9 mouse cellular contexts compared by ENCODE assay signal in the genomic region with DNA sequence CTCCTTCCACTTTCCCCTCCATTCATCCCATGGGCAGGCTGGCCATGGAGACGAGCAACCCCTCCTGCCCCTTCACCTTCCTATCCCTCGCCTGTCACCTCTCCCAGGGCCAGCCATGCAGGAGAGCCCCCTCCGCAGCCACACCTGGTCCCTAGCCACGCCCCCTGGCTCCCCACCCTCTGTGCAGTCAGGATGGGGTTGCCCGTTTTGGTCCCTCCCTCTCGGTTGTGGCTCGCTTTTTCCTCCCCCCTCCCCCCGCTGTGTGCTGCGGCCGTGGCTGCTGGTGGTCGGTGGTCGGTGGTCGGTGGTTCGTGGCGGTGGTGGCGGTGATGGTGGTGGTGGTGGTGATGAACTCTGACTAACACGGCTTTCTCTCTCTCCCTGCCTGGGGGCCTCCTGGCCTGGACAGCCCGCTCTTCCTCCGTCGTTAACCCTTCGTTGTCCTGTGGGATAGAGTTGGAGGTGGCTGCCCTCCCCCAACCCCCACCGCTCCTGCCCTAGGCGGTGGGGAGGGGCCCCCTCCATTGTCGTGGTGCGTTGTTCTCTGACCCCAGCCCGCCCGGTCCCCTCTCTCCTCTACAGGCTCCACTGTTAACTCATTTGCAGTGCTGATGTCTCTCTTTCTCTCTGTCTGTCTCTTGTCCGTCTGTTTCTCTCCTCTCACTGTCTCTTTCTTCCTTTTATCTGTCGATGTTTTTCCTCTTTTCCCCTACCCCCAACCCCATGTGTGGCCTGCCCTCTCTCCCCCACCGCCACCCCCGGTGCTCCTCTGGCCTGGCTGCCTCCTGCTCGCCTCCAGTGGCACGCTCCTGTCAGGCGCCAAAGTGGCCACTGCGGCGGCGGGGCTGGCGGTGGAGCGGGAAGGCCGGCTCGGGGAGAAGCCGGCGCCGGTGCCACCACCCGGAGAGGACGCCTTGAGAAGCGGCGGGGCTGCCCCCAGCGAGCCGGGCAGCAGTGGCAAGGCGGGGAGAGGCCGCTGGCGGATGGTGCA. TPM values are rescaled to one million over a fixed set of nuclear protein-coding genes. Genes with fewer than 3 reads are reported as not detected.
DNase-seq lines count a peak whose midpoint lies in the region; ATAC-seq and TF ChIP-seq lines count a peak whose summit lies in the region.
"Had no signal": no experiment of that assay in that cellular context is flagged by ENCODE, and none has a peak within 500 bp of the region (broad histone marks: within the 10 kb centered on the region; RNA-seq: fewer than 3 reads in every experiment).

No protein-coding gene starts in this region.

- H3K4me3 ChIP-seq in liver, embryonic 11.5 days (ENCODE audit: low read depth, low read length) = peak overlapping the region; percentile 20; the same call in 1 of the 2 replicates
- no peak overlapping the region for H3K4me3 ChIP-seq in liver, postnatal 0 days (ENCODE audit: low read depth, low read length)
- peak overlapping the region; percentile 33 for H3K4me3 ChIP-seq in forebrain, embryonic 12.5 days (replicated peaks)
- peak overlapping the region; percentile 7 for H3K4me3 ChIP-seq in limb, embryonic 11.5 days (ENCODE audit: low read depth, low read length)
- H3K4me3 ChIP-seq in stomach, embryonic 14.5 days (ENCODE audit: low read depth, low read length) = peak overlapping the region; percentile 22

- H3K36me3 ChIP-seq in liver, embryonic 11.5 days (ENCODE audit: control insufficient read depth, insufficient read depth, low read length) = no peaks in the 10 kb centered on the region
- H3K36me3 ChIP-seq in liver, postnatal 0 days (replicated peaks; ENCODE audit: insufficient read depth, low read length) = no peaks in the 10 kb centered on the region
- H3K36me3 ChIP-seq in forebrain, embryonic 12.5 days (replicated peaks) = no peaks in the 10 kb centered on the region
- no peaks in the 10 kb centered on the region for H3K36me3 ChIP-seq in limb, embryonic 11.5 days (ENCODE audit: control insufficient read depth, insufficient read depth, low read length)
- no peaks in the 10 kb centered on the region for H3K36me3 ChIP-seq in stomach, embryonic 14.5 days (ENCODE audit: control insufficient read depth, insufficient read depth, low read length)

- no peak overlapping the region; the same call in 1 of the 2 replicates for H3K9ac ChIP-seq in liver, embryonic 11.5 days (ENCODE audit: low read depth, low read length)
- no peak overlapping the region for H3K9ac ChIP-seq in liver, postnatal 0 days (replicated peaks)
- H3K9ac ChIP-seq in forebrain, embryonic 12.5 days = peak overlapping the region; percentile 47
- peak overlapping the region; percentile 41 for H3K9ac ChIP-seq in limb, embryonic 11.5 days (ENCODE audit: low read length)
- H3K9ac ChIP-seq in stomach, embryonic 14.5 days (replicated peaks; ENCODE audit: low read depth, low read length) = no peak overlapping the region

- H3K4me1 ChIP-seq in liver, embryonic 11.5 days (replicated peaks; ENCODE audit: control insufficient read depth, insufficient read depth, low read length) = peaks cover 5% of the 10 kb centered on the region; the same call in 1 of the 2 replicates
- H3K4me1 ChIP-seq in liver, postnatal 0 days (ENCODE audit: insufficient read depth) = no peaks in the 10 kb centered on the region
- H3K4me1 ChIP-seq in forebrain, embryonic 12.5 days = peaks cover 39% of the 10 kb centered on the region
- H3K4me1 ChIP-seq in limb, embryonic 11.5 days (ENCODE audit: control insufficient read depth, insufficient read depth, low read length) = peaks cover 21% of the 10 kb centered on the region
- H3K4me1 ChIP-seq in stomach, embryonic 14.5 days (ENCODE audit: control insufficient read depth, insufficient read depth, low read length) = peaks cover 23% of the 10 kb centered on the region; the same call in 1 of the 2 replicates

- H3K27ac ChIP-seq in liver, embryonic 11.5 days (ENCODE audit: low read depth, low read length) = no peak overlapping the region
- no peak overlapping the region for H3K27ac ChIP-seq in liver, postnatal 0 days (ENCODE audit: low read depth)
- H3K27ac ChIP-seq in forebrain, embryonic 12.5 days = no peak overlapping the region
- H3K27ac ChIP-seq in limb, embryonic 11.5 days (replicated peaks; ENCODE audit: low read depth, low read length) = no peak overlapping the region
- no peak overlapping the region for H3K27ac ChIP-seq in stomach, embryonic 14.5 days (ENCODE audit: low read length)

- no peak for ATAC-seq in liver, embryonic 11.5 days (replicated peaks; ENCODE audit: low FRiP score)
- no peak for ATAC-seq in liver, postnatal 0 days
- peak; percentile 40 for ATAC-seq in forebrain, embryonic 12.5 days (ENCODE audit: low FRiP score)
- peak; percentile 15; the same call in 1 of the 2 replicates for ATAC-seq in limb, embryonic 11.5 days (ENCODE audit: insufficient number of reproducible peaks, low FRiP score, low TSS enrichment, low read depth)
- no peak for ATAC-seq in stomach, embryonic 14.5 days (ENCODE audit: insufficient number of reproducible peaks, insufficient read depth, low FRiP score, low read depth)

- peak overlapping the region; percentile 57 for H3K4me2 ChIP-seq in liver, embryonic 11.5 days
- no peak overlapping the region for H3K4me2 ChIP-seq in liver, postnatal 0 days (ENCODE audit: low read depth, low read length)
- peak overlapping the region; percentile 61 for H3K4me2 ChIP-seq in forebrain, embryonic 12.5 days
- peak overlapping the region; percentile 53 for H3K4me2 ChIP-seq in limb, embryonic 11.5 days (ENCODE audit: low read depth, severe bottlenecking)
- peak overlapping the region; percentile 54 for H3K4me2 ChIP-seq in stomach, embryonic 14.5 days (replicated peaks; ENCODE audit: low read depth, low read length)

- DNase-seq in liver, embryonic 11.5 days (ENCODE audit: low spot score) = no peak
- DNase-seq in liver, postnatal 0 days = no peak
- peak; percentile 49 for DNase-seq in limb, embryonic 11.5 days (ENCODE audit: low spot score)
- no peak for DNase-seq in layer of hippocampus, postnatal 10 days (ENCODE audit: low spot score in 2 of 2)
- DNase-seq in right cerebral cortex, postnatal 25 days = no peak
- DNase-seq in gastrocnemius, postnatal 25 days = no peak
- DNase-seq: thymus, postnatal 36 days had no signal

- H3K27me3 ChIP-seq in liver, embryonic 11.5 days (replicated peaks; ENCODE audit: control insufficient read depth, insufficient read depth, low read length) = peaks cover 52% of the 10 kb centered on the region
- peaks cover 21% of the 10 kb centered on the region for H3K27me3 ChIP-seq in liver, postnatal 0 days (ENCODE audit: insufficient read depth, low read length)
- peaks cover 46% of the 10 kb centered on the region for H3K27me3 ChIP-seq in forebrain, embryonic 12.5 days
- H3K27me3 ChIP-seq in limb, embryonic 11.5 days (ENCODE audit: control insufficient read depth, insufficient read depth, low read length) = peaks cover 5% of the 10 kb centered on the region; the same call in 1 of the 2 replicates
- H3K27me3 ChIP-seq in stomach, embryonic 14.5 days (ENCODE audit: control insufficient read depth, insufficient read depth, low read length) = no peaks in the 10 kb centered on the region

- TF ChIP-seq EP300 in liver, postnatal 0 days (IDR thresholded peaks at IDR 0.05; ENCODE audit: low read depth) = no peak

- H3K9me3 ChIP-seq in liver, embryonic 11.5 days (ENCODE audit: control insufficient read depth, low read length) = no peaks in the 10 kb centered on the region
- no peaks in the 10 kb centered on the region for H3K9me3 ChIP-seq in liver, postnatal 0 days (ENCODE audit: low read length)
- H3K9me3 ChIP-seq in forebrain, embryonic 12.5 days = no peaks in the 10 kb centered on the region
- H3K9me3 ChIP-seq in limb, embryonic 11.5 days (ENCODE audit: control insufficient read depth, low read length) = no peaks in the 10 kb centered on the region
- no peaks in the 10 kb centered on the region for H3K9me3 ChIP-seq in stomach, embryonic 14.5 days (ENCODE audit: control insufficient read depth, low read depth, low read length)

- 4% methylated on average over 52 of the region's 53 CpGs for WGBS in liver, embryonic 11.5 days
- 7% methylated on average over 50 of the region's 53 CpGs for WGBS in liver, postnatal 0 days (ENCODE audit: insufficient replicate concordance)
- 3% methylated on average over 53 of the region's 53 CpGs for WGBS in forebrain, embryonic 12.5 days
- 1% methylated on average over 49 of the region's 53 CpGs for WGBS in limb, embryonic 11.5 days
- WGBS in stomach, embryonic 14.5 days = 3% methylated on average over 52 of the region's 53 CpGs

- no peak for TF ChIP-seq CTCF in liver, postnatal 0 days (IDR thresholded peaks at IDR 0.05; ENCODE audit: low read depth)

RNA-seq across cellular contexts. Expression of a gene that starts 33.4 kb away (rescaled TPM):
- 1.2 and 1.4 TPM in 2 replicates for polyA plus RNA-seq in liver, embryonic 11.5 days (2014; fragmentation: Nextera tagmentation; extraction: Ambion mirVana)
- polyA plus RNA-seq in liver, postnatal 0 days (2015; fragmentation: Nextera tagmentation; extraction: Ambion mirVana) = 0.04 and 0.24 TPM in 2 replicates
- polyA plus RNA-seq in forebrain, embryonic 12.5 days (2016; fragmentation: Nextera tagmentation; extraction: Ambion mirVana) = 2.7 and 5.5 TPM in 2 replicates
- polyA plus RNA-seq in limb, embryonic 11.5 days (2014; fragmentation: Nextera tagmentation; extraction: Ambion mirVana) = 0.45 and 0.55 TPM in 2 replicates
- 1.2 and 1.6 TPM in 2 replicates for polyA plus RNA-seq in stomach, embryonic 14.5 days (2014; fragmentation: Nextera tagmentation; extraction: Ambion mirVana)
- 100 to 1,000 TPM; 210 to 226 TPM for total RNA-seq in layer of hippocampus, postnatal 10 days (2021)
- total RNA-seq in gastrocnemius, postnatal 25 days (2021) = 1 to 10 TPM; 1.9 to 4.1 TPM

RNA-seq across cellular contexts. Expression of a gene that starts 35.0 kb away (rescaled TPM):
- 0.14 TPM in 1 of 2 replicates, not detected in the other for polyA plus RNA-seq in liver, embryonic 11.5 days (2014; fragmentation: Nextera tagmentation; extraction: Ambion mirVana)
- 0.05 TPM in 1 of 2 replicates, not detected in the other for polyA plus RNA-seq in liver, postnatal 0 days (2015; fragmentation: Nextera tagmentation; extraction: Ambion mirVana)
- 0.83 and 1.1 TPM in 2 replicates for polyA plus RNA-seq in forebrain, embryonic 12.5 days (2016; fragmentation: Nextera tagmentation; extraction: Ambion mirVana)
- 0.09 TPM in 1 of 2 replicates, not detected in the other for polyA plus RNA-seq in limb, embryonic 11.5 days (2014; fragmentation: Nextera tagmentation; extraction: Ambion mirVana)
- 0.42 and 0.66 TPM in 2 replicates for polyA plus RNA-seq in stomach, embryonic 14.5 days (2014; fragmentation: Nextera tagmentation; extraction: Ambion mirVana)
- total RNA-seq in layer of hippocampus, postnatal 10 days (2021) = 10 to 100 TPM; 27.4 to 28.0 TPM
- under 1 TPM; 0.13 to 0.38 TPM for total RNA-seq in gastrocnemius, postnatal 25 days (2021)

Comparison
In these comparisons a context has a peak if more than half of its experiments do, and no peak if none do; other contexts are left out.
1. ATAC-seq: peak in forebrain, embryonic 12.5 days (single experiment) and limb, embryonic 11.5 days (single experiment); none in liver, embryonic 11.5 days (single experiment), liver, postnatal 0 days (single experiment) and stomach, embryonic 14.5 days (single experiment).
2. H3K9ac ChIP-seq: peak in forebrain, embryonic 12.5 days (single experiment) and limb, embryonic 11.5 days (single experiment); none in liver, embryonic 11.5 days (single experiment), liver, postnatal 0 days (single experiment) and stomach, embryonic 14.5 days (single experiment).